Mouse (Mus musculus): ENCODE measurements around the gene Arhgef18. TPM values are rescaled to one million over a fixed set of nuclear protein-coding genes. Genes with fewer than 3 reads are reported as not detected.

The Arhgef18 gene
- total RNA-seq, 2 experiments from 2014 or later: 6.9 to 11.8 TPM

GRCm38 (mm10) chr8:3499751-3500150 lies 106.9 kb downstream of the Arhgef18 start:
- Histone ChIP-seq H3K27ac (peak overlapping the region; percentile 95), H3K4me3 (peak overlapping the region; percentile 89)
- DNase-seq: no peak
- no peak for TF ChIP-seq CTCF (IDR thresholded peaks at IDR 0.05)
- intact Hi-C loops (cut with DNase I): loop anchor here (2.0 kb wide), 1 partner anchor 15 kb away; the partner anchor contains the start of gene Pnpla6

GRCm38 (mm10) chr8:3500235-3501090 lies 107.7 kb downstream of the Arhgef18 start, which contains the start of gene Mcoln1:
Gene Mcoln1 (plus strand): TSS chr8:3500457.
- intact Hi-C loops (cut with DNase I): loop anchor here (2.0 kb wide), 1 partner anchor 14 kb away; the partner anchor contains the start of gene Pnpla6

GRCm38 (mm10) chr8:3502217-3502616 lies 109.4 kb downstream of the Arhgef18 start:
- intact Hi-C loops (cut with DNase I): no loop called here

More at GRCm38 (mm10) chr8:3500235-3501090, 107.7 kb downstream of the Arhgef18 start, which contains the start of gene Mcoln1:
- H3K4me3 ChIP-seq: peak within 1 kb of the TSS; percentile 89
- peak; percentile 99 for DNase-seq
- no peak for TF ChIP-seq CTCF (IDR thresholded peaks at IDR 0.05)
- H3K27ac ChIP-seq: peak within 1 kb of the TSS; percentile 95

More at GRCm38 (mm10) chr8:3502217-3502616, 109.4 kb downstream of the Arhgef18 start:
- no peak overlapping the region for H3K27ac ChIP-seq
- no peak for TF ChIP-seq CTCF (IDR thresholded peaks at IDR 0.05)
- DNase-seq: no peak
- H3K4me3 ChIP-seq: no peak overlapping the region; the same call in 1 of the 2 replicates

Other genes starting within 250 kb of the Arhgef18 start
- gene Insr, start 113.4 kb upstream of the Arhgef18 start, total RNA-seq (2021): 10 to 100 TPM; 54.4 to 63.5 TPM
- gene A430078G23Rik, start 39.6 kb upstream of the Arhgef18 start, total RNA-seq (2021): not detected
- 1 to 10 TPM; 2.3 to 2.6 TPM for gene Pex11g, start 74.7 kb downstream of the Arhgef18 start, total RNA-seq (2021)
- not detected for gene Tex45, start 77.9 kb downstream of the Arhgef18 start, total RNA-seq (2021)
- 10 to 100 TPM; 30.8 to 39.3 TPM for gene Zfp358, start 100.1 kb downstream of the Arhgef18 start, total RNA-seq (2021)
- gene Mcoln1, start 107.5 kb downstream of the Arhgef18 start, total RNA-seq (2021): 10 to 100 TPM; 23.5 to 24.9 TPM
- 1 to 10 TPM; 8.7 to 9.3 TPM for gene Pnpla6, start 122.4 kb downstream of the Arhgef18 start, total RNA-seq (2021)
- not detected for gene C330021F23Rik, start 175.0 kb downstream of the Arhgef18 start, total RNA-seq (2021)
- gene Camsap3, start 194.3 kb downstream of the Arhgef18 start, total RNA-seq (2021): under 1 TPM; 0.22 to 0.33 TPM
- 10 to 100 TPM; 11.0 to 11.3 TPM for gene Xab2, start 228.3 kb downstream of the Arhgef18 start, total RNA-seq (2021)
- gene Pet100, start 228.5 kb downstream of the Arhgef18 start, total RNA-seq (2021): 10 to 100 TPM; 87.7 to 92.0 TPM
- not detected for gene Pcp2, start 232.5 kb downstream of the Arhgef18 start, total RNA-seq (2021)
- gene Stxbp2, start 237.9 kb downstream of the Arhgef18 start, total RNA-seq (2021): 1 to 10 TPM; 2.7 to 5.5 TPM